Mouse (Mus musculus) liver, postnatal 0 days (tissue): ENCODE results near the gene Rbfox3. TPM values are rescaled to one million over a fixed set of nuclear protein-coding genes. Genes with fewer than 3 reads are reported as not detected.

Experiments used
- ATAC-seq: fragments of 200-750 bp; cut with Nextera tagmentation; 2 replicates; pipeline ENCODE4 v1.8.0; 2017; ENCODE audit warnings: mild to moderate bottlenecking, moderate library complexity
- DNase-seq: peaks from one replicate; pipeline ENCODE4 v3.0.0-alpha.2; 2016
- H3K27ac ChIP-seq: fragments of 300-500 bp; sonication (generic); 2 replicates; pipeline ENCODE4 v1.5.1; 2014; ENCODE audit warnings: antibody characterized with exemption, moderate library complexity, mild to moderate bottlenecking, low read depth
- H3K27me3 ChIP-seq: fragments of 300-500 bp; sonication (generic); 2 replicates; pipeline ENCODE4 v1.6.1; 2014; ENCODE audit warnings: low read length, control low read depth, mixed read lengths; ENCODE audit not compliant: insufficient read depth
- H3K36me3 ChIP-seq: fragments of 300-500 bp; sonication (generic); replicated peaks from 2 replicates; pipeline ENCODE4 v1.6.1; 2014; ENCODE audit warnings: mild to moderate bottlenecking, control low read depth, low read length, moderate library complexity, mixed read lengths; ENCODE audit not compliant: insufficient read depth
- H3K4me1 ChIP-seq: fragments of 300-500 bp; sonication (generic); 2 replicates; pipeline ENCODE4 v1.6.1; 2014; ENCODE audit warnings: antibody characterized with exemption, mild to moderate bottlenecking, control low read depth; ENCODE audit not compliant: insufficient read depth
- H3K4me2 ChIP-seq: fragments of 300-500 bp; sonication (generic); 2 replicates; pipeline ENCODE4 v1.6.1; 2014; ENCODE audit warnings: low read depth, mild to moderate bottlenecking, low read length, moderate library complexity, mixed read lengths
- H3K4me3 ChIP-seq: fragments of 300-500 bp; sonication (generic); 2 replicates; pipeline ENCODE4 v1.5.1; 2014; ENCODE audit warnings: low read depth, low read length
- H3K9ac ChIP-seq: fragments of 300-500 bp; sonication (generic); replicated peaks from 2 replicates; pipeline ENCODE4 v1.6.1; 2014; ENCODE audit warnings: mild to moderate bottlenecking, moderate library complexity
- H3K9me3 ChIP-seq: fragments of 300-500 bp; sonication (generic); 2 replicates; pipeline ENCODE4 v1.6.1; 2016; ENCODE audit warnings: mild to moderate bottlenecking, control low read depth, low read length, mixed read lengths
- CTCF ChIP-seq: sonication (generic); IDR thresholded peaks from 2 replicates; pipeline ENCODE4 v1.5.1; 2016; ENCODE audit warnings: antibody characterized with exemption, low read depth
- EP300 ChIP-seq: IDR thresholded peaks from 2 replicates; pipeline ENCODE4 v1.6.1; 2016; ENCODE audit warnings: antibody characterized with exemption, low read depth, mild to moderate bottlenecking
- WGBS: fragments of 180-500 bp; shearing (Covaris S2); extraction: QIAGEN DNeasy Blood & Tissue Kit; methylation state at CpG from one replicate; pipeline ENCODE4 v1.1.7; 2014; ENCODE audit not compliant: insufficient replicate concordance; 5-methylcytosine and 5-hydroxymethylcytosine counted together
- polyA plus RNA-seq: library from polyadenylated mRNA; unstranded; fragments of >200 nt; fragmentation: Nextera tagmentation; extraction: Ambion mirVana; gene quantifications from 2 replicates; pipeline ENCODE4 v1.2.1, GENCODE M21; 2015

Gene Rbfox3
- polyA plus RNA-seq, 1 experiment from 2014 or later, result 0.73 TPM

DNA sequence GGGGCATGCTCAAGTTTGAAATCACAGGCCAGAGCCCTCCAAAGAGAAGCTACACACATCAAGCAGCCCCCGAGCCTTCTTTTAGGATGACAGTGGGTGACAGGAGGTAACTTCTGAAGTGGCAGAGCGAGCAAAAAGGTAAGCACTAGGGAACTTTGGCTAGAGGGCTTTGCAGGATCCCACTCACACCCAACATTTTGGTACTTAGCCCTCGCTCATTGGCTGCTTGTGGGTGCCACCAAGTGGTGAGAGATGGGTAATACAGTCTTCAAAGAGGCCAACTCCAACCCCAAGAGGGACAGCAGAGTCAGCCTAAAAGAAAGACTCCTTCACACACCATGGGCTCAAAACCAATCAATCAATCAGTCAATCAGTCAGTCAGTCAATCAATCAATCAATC lies 168.6 kb downstream of the Rbfox3 start:
- H3K36me3 ChIP-seq, result no peaks in the 10 kb centered on the region
- H3K4me2 ChIP-seq, result no peak overlapping the region
- TF ChIP-seq EP300, result no peak
- peak; percentile 73 for TF ChIP-seq CTCF
- WGBS, result 16% methylated on average over 3 of the region's 3 CpGs
- H3K27me3 ChIP-seq, result peaks cover 24% of the 10 kb centered on the region
- H3K4me3 ChIP-seq, result no peak overlapping the region
- DNase-seq, result peak; percentile 36
- ATAC-seq, result no peak
- no peaks in the 10 kb centered on the region for H3K4me1 ChIP-seq
- H3K9me3 ChIP-seq, result no peaks in the 10 kb centered on the region
- H3K27ac ChIP-seq, result no peak overlapping the region
- no peak overlapping the region for H3K9ac ChIP-seq

- Histone ChIP-seq H3K4me3 (no peak overlapping the region), H3K36me3 (no peaks in the 10 kb centered on the region), H3K4me1 (no peaks in the 10 kb centered on the region), H3K27me3 (peaks cover 24% of the 10 kb centered on the region), H3K9ac (no peak overlapping the region), H3K9me3 (no peaks in the 10 kb centered on the region), H3K27ac (no peak overlapping the region), H3K4me2 (no peak overlapping the region)
- TF ChIP-seq CTCF, result peak; percentile 19; the same call in 1 of the 2 replicates
- TF ChIP-seq EP300, result no peak
- ATAC-seq (no peak), DNase-seq (no peak)
- WGBS, result 33% methylated on average over 6 of the region's 6 CpGs
These were observed 170.1 kb downstream of the Rbfox3 start for GRCm38 (mm10) chr11:118741262-118741661.

- H3K9ac ChIP-seq, result no peak overlapping the region
- TF ChIP-seq EP300 (no peak), CTCF (peak; percentile 84)
- no peaks in the 10 kb centered on the region for H3K4me1 ChIP-seq
- H3K4me2 ChIP-seq, result no peak overlapping the region
- peak; percentile 67 for DNase-seq
- H3K27me3 ChIP-seq, result peaks cover 15% of the 10 kb centered on the region
- 14% methylated on average over 6 of the region's 6 CpGs for WGBS
- H3K36me3 ChIP-seq, result no peaks in the 10 kb centered on the region
- no peak overlapping the region for H3K4me3 ChIP-seq
- H3K27ac ChIP-seq, result no peak overlapping the region
- no peaks in the 10 kb centered on the region for H3K9me3 ChIP-seq
- no peak for ATAC-seq
These were observed 171.4 kb downstream of the Rbfox3 start for GRCm38 (mm10) chr11:118740001-118740400.

DNA sequence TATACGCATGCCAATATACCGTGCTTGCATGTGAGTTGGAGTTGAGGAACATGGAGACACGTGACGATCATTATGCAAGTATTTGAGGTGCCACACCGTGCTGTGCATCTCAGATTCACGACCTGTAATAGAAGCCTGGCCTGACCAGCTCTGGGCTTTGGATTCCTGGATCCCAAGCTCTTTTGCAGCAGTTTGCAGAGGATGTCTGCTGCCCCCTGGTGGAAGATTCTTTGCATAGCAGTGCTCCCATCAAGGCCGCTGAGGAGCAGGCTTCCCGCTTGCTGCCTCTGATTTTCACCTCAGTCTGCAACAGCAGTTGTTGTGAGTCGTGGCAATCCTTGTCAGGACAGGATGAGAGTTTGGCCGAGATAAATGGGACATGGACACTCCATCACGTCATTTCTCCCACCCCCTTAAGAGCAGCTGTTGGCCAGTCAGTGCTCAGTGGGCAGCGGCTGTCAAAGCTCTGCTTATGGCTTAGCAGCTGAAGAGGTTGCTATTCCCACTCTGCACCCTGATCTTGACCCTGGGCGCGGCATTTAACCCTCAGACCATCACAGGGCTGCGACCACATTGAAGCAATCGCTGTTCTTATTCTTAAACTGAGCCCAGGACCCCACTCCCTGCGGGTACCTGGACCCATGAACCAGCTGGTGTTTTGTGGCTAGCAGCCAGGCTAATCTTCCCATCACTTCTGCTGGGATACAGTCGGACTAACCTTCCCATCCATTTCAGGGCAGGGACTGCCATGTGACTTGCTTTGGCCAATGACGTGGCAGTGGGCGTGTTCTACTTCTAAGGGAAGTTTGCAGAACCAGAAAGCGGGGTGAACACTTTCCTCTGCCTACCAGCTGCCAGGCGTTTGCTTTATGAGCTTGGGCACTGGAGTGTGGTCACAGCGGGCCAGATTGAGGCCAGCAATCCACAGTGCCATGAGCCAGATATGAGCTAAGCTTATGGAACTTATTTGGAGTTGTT lies 172.3 kb downstream of the Rbfox3 start:
- peak; percentile 78 for DNase-seq
- Histone ChIP-seq H3K9ac (no peak overlapping the region), H3K27me3 (peaks cover 8% of the 10 kb centered on the region), H3K4me3 (no peak overlapping the region), H3K4me2 (no peak overlapping the region), H3K36me3 (no peaks in the 10 kb centered on the region), H3K9me3 (no peaks in the 10 kb centered on the region), H3K4me1 (no peaks in the 10 kb centered on the region), H3K27ac (no peak overlapping the region)
- TF ChIP-seq CTCF, result peak; percentile 95
- no peak for TF ChIP-seq EP300
- 10% methylated on average over 23 of the region's 23 CpGs for WGBS
- ATAC-seq, result peak; percentile 65

DNA sequence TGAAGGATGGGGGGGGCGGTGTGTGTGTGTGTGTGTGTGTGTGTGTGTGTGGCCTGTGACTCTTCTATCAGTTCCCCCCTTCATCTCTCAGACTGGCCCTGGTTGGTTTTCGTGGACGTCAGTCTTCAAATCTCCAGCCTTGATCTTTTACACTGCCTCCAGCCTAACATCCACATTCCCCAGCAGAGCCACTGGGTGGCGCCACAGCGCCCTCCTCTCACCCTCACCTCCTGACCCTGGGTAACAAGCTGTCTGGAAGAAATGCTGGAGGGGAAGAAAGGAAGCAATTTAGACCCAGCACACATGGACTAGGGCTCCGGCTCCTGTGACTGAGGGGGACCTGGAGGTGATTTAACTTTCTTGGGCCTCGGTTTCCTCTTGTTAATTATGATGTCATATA lies 173.1 kb downstream of the Rbfox3 start:
- 32% methylated on average over 7 of the region's 7 CpGs for WGBS
- no peaks in the 10 kb centered on the region for H3K36me3 ChIP-seq
- H3K4me3 ChIP-seq, result no peak overlapping the region
- no peak overlapping the region for H3K4me2 ChIP-seq
- H3K4me1 ChIP-seq, result no peaks in the 10 kb centered on the region
- ATAC-seq, result no peak
- TF ChIP-seq EP300 (no peak), CTCF (0 out of 2 replicates have a peak, but pooled peaks have one; percentile 27)
- H3K9me3 ChIP-seq, result no peaks in the 10 kb centered on the region
- 0 out of 2 replicates have a peak, but pooled peaks cover 4% of the 10 kb centered on the region for H3K27me3 ChIP-seq
- no peak overlapping the region for H3K27ac ChIP-seq
- no peak overlapping the region for H3K9ac ChIP-seq
- no peak for DNase-seq

DNA sequence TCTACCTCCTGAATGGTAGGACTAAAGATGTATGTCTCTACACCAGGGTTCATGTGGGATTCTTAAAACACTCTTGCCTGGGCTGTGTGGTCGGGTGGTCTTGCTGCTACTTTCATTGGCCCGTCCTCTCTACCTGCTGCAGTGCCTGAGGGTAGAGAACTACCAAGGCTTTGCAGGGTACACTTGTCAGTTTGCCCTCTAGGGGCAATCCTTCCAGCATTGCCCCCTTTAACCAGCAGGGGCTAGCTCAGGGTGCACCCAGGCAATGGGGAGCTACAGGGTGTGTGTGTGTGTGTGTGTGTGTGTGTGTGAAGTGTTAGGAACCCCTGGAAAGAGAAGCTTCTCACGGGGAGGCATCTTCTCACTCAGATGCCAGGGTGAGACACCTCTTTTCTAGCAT lies 173.6 kb downstream of the Rbfox3 start:
- Histone ChIP-seq H3K36me3 (no peaks in the 10 kb centered on the region), H3K27ac (no peak overlapping the region), H3K9ac (no peak overlapping the region), H3K4me2 (no peak overlapping the region), H3K4me3 (no peak overlapping the region), H3K27me3 (0 out of 2 replicates have a peak, but pooled peaks cover 4% of the 10 kb centered on the region), H3K4me1 (no peaks in the 10 kb centered on the region), H3K9me3 (no peaks in the 10 kb centered on the region)
- DNase-seq (no peak), ATAC-seq (no peak)
- 64% methylated on average over 3 of the region's 3 CpGs for WGBS
- TF ChIP-seq CTCF, result peak; percentile 37
- no peak for TF ChIP-seq EP300
